Mouse (Mus musculus) limb, embryonic 15.5 days (tissue): ENCODE measurements around the gene Acot10. TPM values are rescaled to one million over a fixed set of nuclear protein-coding genes. Genes with fewer than 3 reads are reported as not detected.

Experiments
- polyA plus RNA-seq: library from polyadenylated mRNA; unstranded; fragments of >200 nt; fragmentation: Nextera tagmentation; extraction: Ambion mirVana; gene quantifications from 2 replicates; pipeline ENCODE4 v1.2.1, GENCODE M21; 2015

Acot10 gene
- polyA plus RNA-seq, 1 experiment from 2014 or later = not detected

Other genes with a start within 250 kb of the Acot10 start
- 0.58 and 0.61 TPM in 2 replicates for gene Cdh12, start 217.5 kb downstream of the Acot10 start, polyA plus RNA-seq